Mouse (Mus musculus) megakaryocyte, adult 5-6 weeks (primary cell): ENCODE results near the gene Bhlha15. TPM values are rescaled to one million over a fixed set of nuclear protein-coding genes. Genes with fewer than 3 reads are reported as not detected.

ENCODE experiments used
- ATAC-seq: 2 replicates; pipeline ENCODE4 v1.8.0; 2016; ENCODE audit warnings: mild to moderate bottlenecking, inconsistent platforms; ENCODE audit not compliant: poor library complexity, severe bottlenecking
- total RNA-seq, 2 experiments: library from RNA; stranded (forward) in 1 of 2; stranded (reverse) in 1 of 2; fragments of 153-499, 151-499 nt in 1 of 2; fragments of 221-1000, 200-1000 nt in 1 of 2; gene quantifications; 2 replicates each; pipeline versions ENCODE4 v1.2.3 to v1.2.4; 2015 to 2017

Gene Bhlha15
- total RNA-seq, 2 experiments from 2014 or later = 0.07 TPM

DNA sequence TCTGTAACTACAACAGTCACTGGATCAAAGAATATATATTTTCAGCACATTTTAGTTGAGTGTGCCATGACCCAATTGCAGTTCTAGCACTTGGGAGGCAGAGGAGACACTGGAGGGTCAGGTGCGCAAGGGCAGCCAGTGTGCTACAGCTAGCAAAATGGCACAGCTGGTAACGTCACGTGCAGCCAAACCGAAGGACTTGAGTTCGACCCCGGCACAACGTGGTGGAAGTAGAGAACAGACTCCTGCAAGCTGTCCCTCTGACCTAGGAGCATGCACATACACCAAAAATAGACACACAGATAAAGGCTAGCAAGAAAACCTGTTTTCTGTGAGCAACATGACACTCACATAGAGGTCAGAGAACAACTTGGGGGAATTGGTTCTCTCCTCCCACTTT, 759 bp upstream of the Bhlha15 start:
- no peak for ATAC-seq

DNA sequence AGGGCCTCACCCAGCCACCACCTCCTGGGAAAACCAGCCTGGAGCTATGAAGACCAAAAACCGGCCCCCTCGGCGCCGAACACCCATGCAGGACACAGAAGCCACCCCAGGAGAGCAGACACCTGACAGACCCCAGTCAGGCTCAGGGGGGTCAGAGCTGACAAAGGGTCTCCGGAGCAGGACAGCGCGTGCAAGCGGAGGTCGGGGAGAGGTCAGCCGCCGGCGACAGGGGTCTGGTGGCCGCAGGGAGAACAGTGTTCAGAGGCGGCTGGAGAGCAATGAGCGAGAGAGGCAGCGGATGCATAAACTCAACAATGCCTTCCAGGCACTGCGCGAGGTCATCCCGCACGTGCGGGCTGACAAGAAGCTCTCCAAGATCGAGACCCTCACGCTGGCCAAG, 940 bp downstream of the Bhlha15 start:
- no peak for ATAC-seq

DNA sequence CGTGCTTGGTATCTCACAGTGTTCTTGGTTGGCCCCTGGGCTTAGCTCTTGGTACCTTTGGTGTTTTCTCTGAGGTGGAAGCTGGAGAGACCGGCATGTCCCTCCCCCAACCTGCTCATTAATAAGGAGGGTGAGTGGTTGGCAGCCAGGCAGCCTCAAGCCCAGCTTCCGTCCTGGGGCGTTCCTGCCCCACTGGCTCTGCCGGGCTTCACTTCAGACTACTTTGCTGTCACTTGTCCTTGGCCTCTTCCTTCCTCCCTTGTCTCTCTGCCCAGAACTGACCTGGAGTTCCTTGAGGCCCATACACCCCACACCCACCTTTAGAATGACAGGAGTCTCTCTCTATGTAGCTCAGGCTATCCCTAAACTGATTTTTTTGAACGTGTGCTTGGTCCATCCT, 2.6 kb downstream of the Bhlha15 start:
- ATAC-seq = no peak

DNA sequence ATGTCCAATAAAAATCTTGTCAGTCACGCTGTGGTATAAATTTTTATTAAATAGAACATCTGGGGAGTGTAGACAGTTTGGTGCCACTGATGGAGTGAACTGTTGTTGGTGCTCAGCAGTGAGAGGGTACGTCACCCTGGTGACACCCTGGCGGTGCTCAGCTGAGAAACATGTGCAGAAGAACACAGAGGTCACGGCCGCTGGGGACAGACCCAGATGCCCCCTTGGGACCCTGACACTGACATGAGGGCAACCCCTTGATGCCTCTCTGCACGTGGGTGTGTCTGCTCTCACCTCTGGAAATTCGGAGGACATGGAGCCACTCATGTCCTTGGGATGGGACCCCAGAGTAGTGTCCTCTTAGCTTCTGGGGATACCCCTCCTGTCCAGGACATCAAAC, 4.3 kb downstream of the Bhlha15 start:
- no peak for ATAC-seq

DNA sequence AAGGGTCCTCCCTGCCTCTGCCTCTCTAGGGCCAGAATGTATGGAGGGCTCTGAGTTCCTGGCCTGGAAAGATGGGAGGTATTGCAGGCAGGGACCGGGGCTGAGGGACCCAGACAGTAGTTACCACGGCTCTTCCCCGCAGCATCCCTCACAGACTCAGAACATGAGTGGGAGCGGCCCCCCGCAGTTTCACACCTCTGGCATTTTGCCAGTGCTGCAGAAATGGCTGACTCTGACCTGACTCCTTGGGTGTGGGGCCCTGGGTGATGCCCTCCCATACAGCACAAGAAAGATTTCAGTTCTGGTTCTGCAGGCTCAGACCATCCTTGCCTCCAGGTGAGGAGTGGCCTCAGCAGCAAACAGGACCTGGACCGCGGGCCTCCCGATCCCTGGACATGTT, 5.5 kb downstream of the Bhlha15 start:
- ATAC-seq = no peak

DNA sequence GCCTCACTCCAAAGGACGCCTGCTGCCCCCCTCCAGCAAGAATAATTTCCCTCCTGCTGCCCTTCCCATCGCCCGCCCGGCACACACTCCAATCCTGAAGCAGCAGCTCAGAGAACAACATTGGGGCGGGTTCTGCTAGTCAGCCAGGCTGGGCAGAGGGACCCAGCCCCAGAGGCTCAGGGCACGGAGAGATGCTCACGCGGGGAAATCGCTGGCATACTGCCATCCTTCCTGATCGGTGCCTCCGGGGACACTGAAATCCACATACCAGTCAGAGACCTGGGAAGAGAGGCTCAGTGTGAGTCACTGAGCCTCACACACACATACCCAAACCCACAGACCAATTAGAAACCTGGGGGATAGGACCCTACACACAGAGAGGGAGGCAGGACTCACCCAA, 10.5 kb downstream of the Bhlha15 start:
- no peak for ATAC-seq

DNA sequence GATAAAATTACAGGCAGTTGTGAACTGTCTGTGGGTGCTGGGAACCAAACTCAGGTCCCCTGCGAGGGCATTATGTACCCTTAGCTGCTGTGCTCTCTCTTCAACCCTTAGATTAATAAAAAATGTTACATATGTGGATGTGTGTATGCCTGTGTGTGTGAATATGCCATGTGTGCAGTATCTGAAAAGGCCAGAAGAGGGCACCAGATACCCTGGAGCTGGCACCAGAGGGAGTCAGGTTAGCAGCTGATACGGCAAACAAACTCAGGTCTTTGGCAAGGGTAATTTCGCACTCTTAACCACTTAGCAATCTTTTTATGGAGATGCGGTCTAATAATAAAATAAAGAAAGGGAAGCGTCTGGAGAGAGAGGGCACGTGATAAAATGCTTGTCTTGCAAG, 12.3 kb downstream of the Bhlha15 start:
- no peak for ATAC-seq

DNA sequence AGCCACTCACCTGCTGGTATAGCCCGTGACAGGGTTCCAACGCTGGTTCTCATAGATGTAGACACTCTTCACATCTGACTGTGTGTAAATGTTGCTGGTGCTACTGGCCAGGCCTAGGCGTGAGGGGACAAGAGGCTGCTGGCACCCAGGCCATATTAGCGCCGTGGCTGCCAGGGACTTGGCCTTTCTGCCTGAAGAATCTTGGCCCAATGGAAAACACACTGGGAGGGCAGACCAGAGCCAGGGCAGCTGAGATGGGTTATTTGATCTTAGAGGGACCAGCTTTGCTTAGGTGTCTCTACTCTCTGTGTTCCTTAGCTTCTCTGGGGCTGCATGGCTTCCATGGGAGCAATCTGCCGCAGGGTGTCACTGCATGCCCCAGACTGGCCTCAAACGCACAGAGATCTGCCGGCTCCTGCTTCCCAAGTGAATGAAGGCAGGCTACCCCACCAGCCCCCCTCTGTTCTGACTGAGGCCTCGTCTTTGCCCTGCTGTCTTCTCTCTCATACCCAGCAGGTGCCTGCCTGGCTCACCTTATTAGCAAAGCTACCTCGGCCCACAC, 13.4 kb downstream of the Bhlha15 start:
- ATAC-seq = no peak

DNA sequence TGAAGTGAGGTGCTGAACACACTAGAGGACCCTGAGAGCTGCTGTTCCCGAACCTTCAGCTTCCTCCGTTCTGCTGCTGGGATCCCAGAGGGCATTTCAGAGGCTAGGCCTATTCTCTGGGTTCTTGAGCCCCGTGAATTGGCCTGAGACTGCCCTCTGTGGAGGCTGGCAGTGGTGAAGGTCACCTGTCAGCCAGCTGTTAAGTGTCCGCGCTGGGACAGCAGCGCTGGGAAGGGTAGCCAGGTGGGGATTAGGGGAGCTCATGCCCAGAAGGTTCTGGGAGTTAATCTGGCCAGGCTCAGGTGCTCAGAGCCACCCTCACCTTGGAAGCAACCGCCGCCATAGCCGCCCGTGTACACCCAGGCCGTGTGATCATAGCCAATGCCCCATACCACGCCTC, 14.2 kb downstream of the Bhlha15 start:
- no peak for ATAC-seq

DNA sequence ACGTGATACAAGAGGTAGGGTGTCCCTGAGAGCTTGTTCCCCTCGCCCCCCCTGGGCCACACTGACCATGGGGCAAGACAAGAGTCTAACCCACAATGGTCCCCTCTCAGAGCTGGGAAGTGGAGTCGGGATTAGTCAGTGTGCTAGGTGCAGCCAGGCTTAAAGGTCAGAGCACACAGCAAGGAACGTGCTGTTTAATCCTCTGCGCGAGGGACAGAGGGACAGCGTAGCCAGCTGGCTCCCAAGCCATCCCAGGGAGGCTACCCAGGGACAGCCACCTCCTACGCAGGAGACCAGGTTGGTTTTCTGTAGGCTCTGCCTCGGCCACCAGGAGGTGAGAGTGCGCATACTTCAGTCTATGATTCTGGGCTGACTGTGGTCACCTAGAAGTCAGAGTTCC, 14.8 kb downstream of the Bhlha15 start:
- no peak for ATAC-seq

DNA sequence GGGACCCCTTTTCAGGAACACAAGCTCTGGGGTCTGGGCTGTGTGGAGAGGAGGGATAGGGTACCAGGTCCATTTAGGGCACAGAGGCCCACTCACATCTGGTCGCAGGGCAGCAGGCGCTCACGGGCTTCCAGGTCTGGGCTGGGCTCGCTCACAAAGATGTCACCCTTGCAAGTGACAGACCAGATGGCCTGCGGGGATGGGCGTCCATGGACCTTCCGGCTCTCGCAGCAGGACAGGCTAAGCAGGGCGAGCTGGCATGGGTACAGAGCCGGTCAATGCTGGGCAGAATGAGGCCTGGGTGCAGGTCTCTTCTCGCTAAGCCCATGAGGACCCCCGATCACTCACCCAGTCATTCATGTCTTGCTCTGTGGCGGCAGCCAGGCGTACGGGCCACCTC, 16.0 kb downstream of the Bhlha15 start:
- ATAC-seq = no peak

DNA sequence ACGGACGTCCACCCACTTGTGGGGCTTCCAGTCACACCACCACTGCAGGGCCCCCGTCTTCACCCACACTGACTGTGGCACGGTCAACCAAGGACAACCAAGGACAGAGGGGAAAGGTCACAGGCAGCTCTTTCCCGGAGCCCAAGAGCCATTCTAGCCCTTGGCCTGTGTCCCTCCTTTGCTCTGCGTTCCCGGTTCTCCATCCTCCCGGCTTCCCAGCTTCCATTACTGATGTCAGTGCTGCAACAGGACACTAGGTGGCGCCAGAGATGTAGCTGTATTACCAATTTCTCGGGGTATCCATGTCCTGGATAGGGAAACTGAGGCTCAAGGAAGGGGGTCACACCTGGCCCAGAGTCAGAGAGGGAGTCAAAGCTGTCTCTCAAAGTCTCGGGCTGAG, 17.4 kb downstream of the Bhlha15 start:
- peak; percentile 49 for ATAC-seq

DNA sequence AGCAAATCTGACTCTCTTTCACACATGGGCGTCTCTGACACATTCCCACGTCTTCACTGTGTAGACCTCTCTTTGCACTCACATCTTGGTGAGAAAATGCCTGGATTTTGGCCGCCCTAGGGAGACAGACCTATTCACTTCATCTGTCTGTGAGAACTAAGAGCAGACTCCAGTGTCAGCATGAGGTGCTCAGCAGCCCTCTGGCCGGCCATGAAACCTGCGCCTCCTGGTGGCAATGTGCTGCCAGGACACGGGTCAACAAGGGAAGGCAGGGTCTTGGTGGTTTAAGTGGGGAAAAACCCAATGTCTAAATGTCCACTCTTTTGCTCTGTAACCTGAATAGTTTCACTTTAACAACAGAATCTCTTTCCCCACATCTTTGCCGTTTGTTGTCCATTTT, 24.4 kb downstream of the Bhlha15 start:
- ATAC-seq = peak; percentile 76

DNA sequence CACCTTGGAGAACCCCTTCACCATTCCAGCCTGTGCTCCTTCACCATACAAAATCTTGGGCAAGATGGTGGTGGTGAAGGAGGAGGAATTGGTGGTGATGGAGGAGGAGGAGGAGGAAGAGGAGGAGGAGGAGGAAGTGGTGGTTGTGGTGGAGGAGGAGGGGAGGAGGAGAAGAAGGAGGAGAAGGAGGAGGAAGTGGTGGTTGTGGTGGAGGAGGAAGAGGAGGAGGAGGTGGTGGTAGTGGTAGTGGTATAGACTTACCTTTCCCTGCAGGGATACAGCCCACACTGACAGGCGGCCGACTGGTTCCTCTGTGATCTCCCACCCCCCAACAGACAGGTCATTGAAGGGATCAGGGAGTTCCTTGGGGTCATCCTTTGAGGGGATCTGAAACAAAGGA, 25.9 kb downstream of the Bhlha15 start:
- ATAC-seq = 0 out of 2 replicates have a peak, but pooled peaks have one; percentile 41

DNA sequence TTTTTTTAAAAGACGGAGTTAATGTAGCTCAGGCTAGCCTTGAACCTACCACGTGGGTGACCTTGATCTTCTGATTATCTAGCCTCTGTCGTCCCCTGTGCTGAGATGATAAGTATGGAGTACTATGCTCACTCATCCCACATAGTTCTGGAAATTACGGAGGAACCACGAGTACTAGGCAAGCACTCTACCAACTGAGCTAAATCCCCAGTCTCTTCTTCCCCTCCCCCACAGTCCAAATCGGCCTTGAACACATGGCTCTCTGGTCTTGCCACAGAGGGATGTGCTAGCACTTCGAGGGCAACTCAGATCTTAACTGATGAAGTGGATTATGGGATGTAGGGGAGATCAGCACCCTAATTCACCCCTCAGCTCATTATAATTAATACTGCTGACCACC, 28.0 kb downstream of the Bhlha15 start:
- no peak for ATAC-seq

DNA sequence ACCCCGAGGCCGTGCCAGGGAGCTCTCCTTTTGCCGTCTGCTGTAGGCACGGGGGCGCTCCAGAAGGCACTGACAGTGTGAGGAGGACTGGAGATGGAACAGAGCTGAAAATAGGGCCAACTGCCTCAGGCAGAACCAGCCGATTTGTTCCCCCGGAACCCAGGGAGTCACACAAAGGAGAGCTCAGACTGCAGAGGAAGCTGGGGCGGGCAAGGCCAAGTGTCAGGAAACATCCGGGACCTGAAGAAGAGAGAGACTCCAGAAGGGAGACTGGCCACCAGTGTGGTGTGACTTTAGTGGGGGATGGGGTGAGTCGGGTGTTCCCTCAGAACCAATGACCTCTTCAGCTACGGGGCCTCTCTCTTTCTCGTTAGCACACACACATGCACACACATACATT, 29.2 kb downstream of the Bhlha15 start:
- no peak for ATAC-seq

DNA sequence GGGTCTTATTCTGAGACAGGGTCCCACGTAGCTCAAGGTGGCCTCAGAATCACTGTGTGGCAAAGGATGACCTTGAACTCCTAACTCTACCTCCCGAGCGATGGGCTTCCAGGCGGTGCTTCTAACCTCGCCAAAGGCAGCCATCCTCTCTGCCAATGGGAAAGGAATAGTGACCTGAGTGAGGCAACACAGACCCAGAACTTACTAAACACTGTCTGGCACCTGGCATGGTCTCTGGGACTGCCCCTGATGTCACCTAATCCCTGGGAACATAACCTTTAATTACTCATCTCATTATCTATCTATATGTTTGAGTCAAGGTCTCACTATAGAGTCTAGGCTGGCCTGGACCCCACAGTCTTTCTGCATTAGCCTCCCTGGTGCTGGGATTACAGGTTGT, 29.9 kb downstream of the Bhlha15 start:
- no peak for ATAC-seq

DNA sequence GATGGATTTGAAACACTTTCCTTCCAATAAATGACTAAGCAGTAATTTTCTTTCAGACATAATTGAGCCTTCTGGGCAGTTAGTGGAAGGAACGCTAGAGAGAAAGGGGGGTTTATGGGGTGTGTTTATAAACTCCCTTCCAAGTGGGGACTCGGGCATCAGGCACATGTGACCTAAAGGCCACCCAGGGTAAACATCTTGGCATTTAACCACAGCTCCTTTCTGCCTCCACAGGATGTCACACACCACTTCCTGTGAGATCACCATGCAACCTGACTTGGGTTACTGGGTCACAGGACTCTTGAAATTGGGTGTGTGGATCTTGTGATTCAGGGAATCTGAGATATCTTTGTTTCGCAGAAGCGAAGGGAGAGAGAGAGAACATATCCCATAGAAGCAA, 31.2 kb downstream of the Bhlha15 start:
- ATAC-seq = peak; percentile 42

DNA sequence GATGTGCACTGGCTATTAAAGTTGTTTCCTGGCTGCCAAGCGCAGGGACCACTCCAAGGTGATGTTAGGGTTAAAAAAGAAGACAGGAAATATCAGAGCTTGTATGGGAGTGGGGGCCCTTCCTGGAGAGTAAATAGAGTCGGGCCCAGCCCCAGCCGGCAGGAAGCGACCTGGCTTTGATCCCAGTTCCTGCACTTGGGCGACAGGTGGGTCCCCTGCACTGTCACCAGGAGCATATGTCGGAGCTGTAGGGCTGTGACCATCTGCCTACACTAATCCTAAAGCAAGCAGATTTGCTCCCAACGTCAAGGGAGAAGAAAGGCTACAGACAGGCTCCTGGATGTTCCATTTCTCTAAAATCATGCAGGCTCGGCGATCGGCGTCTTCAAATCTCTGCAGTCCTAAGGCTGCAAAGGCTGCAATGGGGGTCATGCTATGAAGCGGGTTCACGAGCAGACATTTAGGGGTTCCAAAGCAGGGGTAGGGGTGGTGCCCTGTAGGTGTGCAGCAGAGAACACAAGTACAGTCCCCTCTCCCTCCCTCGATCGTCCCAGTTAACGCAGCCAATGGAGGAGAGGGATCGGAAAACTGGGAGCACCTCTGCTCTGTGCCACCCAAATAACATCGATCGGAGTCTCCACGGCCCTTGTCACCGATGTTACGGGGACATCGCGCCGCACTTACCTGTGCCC, 32.9 kb downstream of the Bhlha15 start:
- ATAC-seq = peak; percentile 13

DNA sequence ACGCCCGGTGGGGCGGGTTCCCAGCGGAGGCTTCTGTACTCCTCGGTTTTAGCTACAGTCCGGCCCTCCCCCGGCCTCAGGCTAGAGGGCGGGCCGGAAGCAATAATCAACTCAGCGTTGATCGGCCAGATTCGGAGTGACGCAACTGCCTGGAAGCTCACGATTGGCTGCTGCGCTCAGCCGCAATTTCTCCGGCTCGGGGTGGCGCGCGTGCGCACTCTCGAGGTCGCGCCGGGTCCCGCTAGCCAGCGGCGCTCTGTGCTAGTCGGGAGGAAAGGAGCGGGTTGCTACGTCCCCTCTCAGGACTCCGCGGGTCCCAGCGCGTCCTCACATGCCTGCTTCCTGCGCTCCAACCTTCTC, 33.4 kb downstream of the Bhlha15 start, which contains the start of gene Tecpr1:
Gene Tecpr1 (minus strand): TSS at position 113 of the 360 bp plus-strand sequence.
- ATAC-seq = peak; percentile 92

DNA sequence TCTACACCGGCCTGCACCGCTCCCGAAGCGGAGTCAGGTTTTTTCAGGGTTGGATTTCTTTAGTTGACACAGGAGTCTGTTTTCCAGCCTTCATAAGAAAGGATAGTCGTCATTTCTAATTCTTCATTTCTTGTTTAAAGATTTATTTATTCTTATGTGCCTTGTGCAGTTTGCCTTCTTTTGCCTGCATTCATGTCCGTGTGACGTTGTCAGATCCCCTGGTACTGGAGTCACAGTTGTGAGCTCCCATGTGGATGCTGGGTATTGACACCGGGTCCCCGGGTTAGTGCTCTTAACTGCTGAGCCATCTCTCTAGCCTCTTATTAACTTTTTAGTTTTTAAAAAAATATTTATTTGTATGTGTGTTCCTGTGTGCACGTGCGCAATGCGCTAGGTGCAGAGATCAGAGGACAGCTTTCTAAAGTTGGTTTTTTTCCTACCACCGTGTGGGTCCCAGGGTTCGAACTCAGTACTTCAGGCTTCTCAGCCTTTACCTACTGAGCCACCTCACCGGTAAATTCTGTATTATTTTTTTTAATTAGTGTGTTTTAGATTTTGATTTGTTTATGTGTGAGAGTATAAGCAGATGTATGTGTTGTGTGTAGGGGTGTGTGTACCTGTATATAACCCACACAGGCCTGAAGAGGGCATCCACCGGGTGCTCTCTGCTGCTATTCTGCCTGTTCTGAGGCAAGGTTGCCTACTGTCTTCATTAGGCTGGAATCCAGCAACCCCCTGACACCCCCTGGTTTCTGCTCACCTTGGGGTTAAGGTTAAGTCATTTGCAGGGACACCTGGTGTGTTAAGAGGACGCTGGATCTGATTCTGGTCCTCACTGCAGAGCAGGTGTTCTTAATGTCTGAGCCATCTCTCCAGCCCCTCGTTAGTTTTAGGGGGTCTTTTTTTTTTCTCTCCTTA, 34.1 kb downstream of the Bhlha15 start:
- no peak for ATAC-seq

DNA sequence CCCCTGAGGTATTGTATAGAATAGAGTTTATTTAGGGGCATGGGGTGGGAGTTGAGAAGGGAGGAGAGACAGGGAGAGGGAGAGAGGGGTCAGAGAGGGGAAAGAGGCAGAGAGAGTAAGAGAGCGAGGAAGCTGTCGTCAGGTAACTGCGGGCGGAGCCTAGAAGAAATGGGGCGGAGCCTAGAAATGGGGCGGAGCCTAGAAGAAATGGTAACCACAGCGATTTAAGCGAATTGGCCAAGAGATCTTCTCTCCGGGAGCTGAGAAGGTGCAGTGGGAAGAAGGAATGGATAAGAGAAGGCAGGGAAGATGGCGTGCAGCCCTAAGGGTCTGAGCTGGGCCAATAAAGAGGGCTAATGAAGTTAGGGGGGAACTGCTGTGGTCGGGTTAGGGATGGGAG, 36.1 kb downstream of the Bhlha15 start:
- no peak for ATAC-seq
